Mouse (Mus musculus) E14TG2a.4 (cell line): ENCODE data around the gene Dmgdh.

Experiments
- H3K27me3 ChIP-seq: 2 replicates; pipeline ENCODE4 v1.6.1; 2014; ENCODE audit warnings: low read length, control low read depth; ENCODE audit not compliant: insufficient read depth
- H3K36me3 ChIP-seq: 2 replicates; pipeline ENCODE4 v1.6.1; 2014; ENCODE audit warnings: low read length, control low read depth; ENCODE audit not compliant: insufficient read depth
- H3K4me1 ChIP-seq: replicated peaks from 2 replicates; pipeline ENCODE4 v1.6.1; 2014; ENCODE audit warnings: low read depth, low read length, control low read depth
- H3K4me3 ChIP-seq: replicated peaks from 2 replicates; pipeline ENCODE4 v1.5.1; 2014; ENCODE audit warnings: mild to moderate bottlenecking, low read length
- H3K9me3 ChIP-seq: 2 replicates; pipeline ENCODE4 v1.6.1; 2014; ENCODE audit warnings: low read length, control low read depth
- CTCF ChIP-seq: conservative IDR thresholded peaks from 2 replicates; pipeline ENCODE4 v1.5.1; 2014; ENCODE audit warnings: low read length
- NANOG ChIP-seq: IDR thresholded peaks from 2 replicates; pipeline ENCODE4 v1.6.1; 2014; ENCODE audit warnings: borderline replicate concordance, low read length, mixed read lengths
- POU5F1 ChIP-seq: IDR thresholded peaks from 2 replicates; pipeline ENCODE4 v1.6.1; 2014; ENCODE audit warnings: low read length, borderline replicate concordance

Dmgdh gene

GRCm38 (mm10) chr13:93756674-93757073 lies 82.4 kb downstream of the Dmgdh start:
- Histone ChIP-seq H3K4me3 (no peak overlapping the region), H3K27me3 (peaks cover 8% of the 10 kb centered on the region; the same call in 1 of the 2 replicates), H3K4me1 (no peaks in the 10 kb centered on the region), H3K9me3 (no peaks in the 10 kb centered on the region), H3K36me3 (no peaks in the 10 kb centered on the region)
- TF ChIP-seq POU5F1 (no peak), NANOG (no peak), CTCF (no peak)

- peaks cover 10% of the 10 kb centered on the region; the same call in 1 of the 2 replicates for H3K27me3 ChIP-seq
- no peaks in the 10 kb centered on the region for H3K36me3 ChIP-seq
- H3K9me3 ChIP-seq, result no peaks in the 10 kb centered on the region
- no peak overlapping the region for H3K4me3 ChIP-seq
- H3K4me1 ChIP-seq, result no peaks in the 10 kb centered on the region
- TF ChIP-seq POU5F1, result no peak
- no peak for TF ChIP-seq CTCF
- TF ChIP-seq NANOG, result no peak
Observed at GRCm38 (mm10) chr13:93757514-93757913, 83.3 kb downstream of the Dmgdh start.

GRCm38 (mm10) chr13:93758149-93758898 lies 84.1 kb downstream of the Dmgdh start:
- TF ChIP-seq POU5F1 (no peak), NANOG (no peak), CTCF (no peak)
- Histone ChIP-seq H3K9me3 (no peaks in the 10 kb centered on the region), H3K27me3 (peaks cover 10% of the 10 kb centered on the region; the same call in 1 of the 2 replicates), H3K4me3 (no peak overlapping the region), H3K4me1 (no peaks in the 10 kb centered on the region), H3K36me3 (no peaks in the 10 kb centered on the region)

GRCm38 (mm10) chr13:93761831-93762230 lies 87.6 kb downstream of the Dmgdh start:
- Histone ChIP-seq H3K4me3 (no peak overlapping the region), H3K36me3 (no peaks in the 10 kb centered on the region), H3K9me3 (no peaks in the 10 kb centered on the region), H3K4me1 (no peaks in the 10 kb centered on the region), H3K27me3 (peaks cover 10% of the 10 kb centered on the region; the same call in 1 of the 2 replicates)
- TF ChIP-seq NANOG, result no peak
- no peak for TF ChIP-seq CTCF
- no peak for TF ChIP-seq POU5F1

- no peak for TF ChIP-seq POU5F1
- TF ChIP-seq CTCF, result no peak
- TF ChIP-seq NANOG, result no peak
- Histone ChIP-seq H3K36me3 (no peaks in the 10 kb centered on the region), H3K4me1 (no peaks in the 10 kb centered on the region), H3K4me3 (no peak overlapping the region), H3K9me3 (no peaks in the 10 kb centered on the region), H3K27me3 (peaks cover 6% of the 10 kb centered on the region; the same call in 1 of the 2 replicates)
Observed at GRCm38 (mm10) chr13:93762879-93763278, 88.6 kb downstream of the Dmgdh start.

- Histone ChIP-seq H3K27me3 (peaks cover 3% of the 10 kb centered on the region; the same call in 1 of the 2 replicates), H3K4me3 (no peak overlapping the region), H3K36me3 (no peaks in the 10 kb centered on the region), H3K9me3 (no peaks in the 10 kb centered on the region), H3K4me1 (no peaks in the 10 kb centered on the region)
- no peak for TF ChIP-seq NANOG
- no peak for TF ChIP-seq CTCF
- TF ChIP-seq POU5F1, result no peak
Observed at GRCm38 (mm10) chr13:93764321-93764973, 90.2 kb downstream of the Dmgdh start.

GRCm38 (mm10) chr13:93771031-93771587 lies 96.9 kb downstream of the Dmgdh start:
- Histone ChIP-seq H3K27me3 (peaks cover 35% of the 10 kb centered on the region), H3K9me3 (no peaks in the 10 kb centered on the region), H3K4me3 (peak overlapping the region; percentile 78), H3K4me1 (peaks cover 8% of the 10 kb centered on the region), H3K36me3 (no peaks in the 10 kb centered on the region)
- TF ChIP-seq NANOG, result no peak
- no peak for TF ChIP-seq POU5F1
- no peak for TF ChIP-seq CTCF

GRCm38 (mm10) chr13:93771588-93772278 lies 97.5 kb downstream of the Dmgdh start, which contains the start of gene Arsb:
Gene Arsb, plus strand, starts transcription at chr13:93771630.
- Histone ChIP-seq H3K4me3 (peak within 1 kb of the TSS; percentile 78), H3K27me3 (peaks cover 35% of the 10 kb centered on the region), H3K9me3 (no peaks in the 10 kb centered on the region), H3K4me1 (peaks cover 8% of the 10 kb centered on the region), H3K36me3 (no peaks in the 10 kb centered on the region)
- TF ChIP-seq POU5F1 (no peak), NANOG (no peak), CTCF (0 out of 2 replicates have a peak, but pooled peaks have one; percentile 18)
